Mouse (Mus musculus): ENCODE measurements around the gene Rassf7. TPM values are rescaled to one million over a fixed set of nuclear protein-coding genes. Genes with fewer than 3 reads are reported as not detected.

Gene Rassf7
- polyA plus RNA-seq, 1 experiment: 5.5 TPM

DNA sequence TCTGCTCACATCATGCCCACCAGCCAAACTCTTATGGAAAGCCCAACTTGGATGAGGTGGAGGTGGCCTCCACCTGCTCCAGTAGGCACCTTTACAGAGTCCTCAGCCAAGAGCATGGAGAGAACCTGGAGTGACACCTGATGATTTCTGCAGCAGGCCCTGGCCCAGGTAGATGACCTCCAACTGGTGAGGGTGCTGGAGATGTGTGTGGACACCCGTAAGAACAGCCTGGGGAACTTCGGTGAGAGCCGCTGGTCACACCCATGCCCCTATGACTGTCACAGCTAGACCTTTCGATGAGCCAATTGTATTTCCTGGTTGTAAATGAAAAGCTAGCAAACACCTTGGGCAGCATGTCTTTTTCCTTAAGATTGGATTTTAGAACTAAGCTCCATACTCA is 17.5 kb upstream of the Rassf7 start:
- DNase-seq: no peak
- H3K27me3 ChIP-seq (ENCODE audit: control insufficient read depth, insufficient read depth, low read length): no peaks in the 10 kb centered on the region
- TF ChIP-seq CTCF (IDR thresholded peaks at IDR 0.05; ENCODE audit: borderline replicate concordance, insufficient read depth, low read depth, low read length): no peak
- no peak for TF ChIP-seq POLR2A (IDR thresholded peaks at IDR 0.05; ENCODE audit: borderline replicate concordance, insufficient read depth, low read length)
- peaks cover 3% of the 10 kb centered on the region; the same call in 1 of the 2 replicates for H3K4me1 ChIP-seq (ENCODE audit: control insufficient read depth, insufficient read depth, low read length)
- H3K27ac ChIP-seq (ENCODE audit: insufficient read depth, low read length): no peak overlapping the region
- WGBS: 98% methylated on average over 4 of the region's 4 CpGs
- no peak overlapping the region for H3K4me3 ChIP-seq (replicated peaks; ENCODE audit: insufficient read depth, low read depth, low read length)

GRCm38 (mm10) chr7:141204546-141204945 is 11.1 kb upstream of the Rassf7 start:
- Histone ChIP-seq H3K4me3 (replicated peaks; ENCODE audit: insufficient read depth, low read depth, low read length) (no peak overlapping the region), H3K27ac (ENCODE audit: insufficient read depth, low read length) (no peak overlapping the region), H3K27me3 (ENCODE audit: control insufficient read depth, insufficient read depth, low read length) (no peaks in the 10 kb centered on the region), H3K4me1 (ENCODE audit: control insufficient read depth, insufficient read depth, low read length) (no peaks in the 10 kb centered on the region)
- TF ChIP-seq POLR2A (IDR thresholded peaks at IDR 0.05; ENCODE audit: borderline replicate concordance, insufficient read depth, low read length) (no peak), CTCF (IDR thresholded peaks at IDR 0.05; ENCODE audit: borderline replicate concordance, insufficient read depth, low read depth, low read length) (no peak)
- WGBS: 61% methylated on average over 3 of the region's 3 CpGs
- DNase-seq: no peak

DNA sequence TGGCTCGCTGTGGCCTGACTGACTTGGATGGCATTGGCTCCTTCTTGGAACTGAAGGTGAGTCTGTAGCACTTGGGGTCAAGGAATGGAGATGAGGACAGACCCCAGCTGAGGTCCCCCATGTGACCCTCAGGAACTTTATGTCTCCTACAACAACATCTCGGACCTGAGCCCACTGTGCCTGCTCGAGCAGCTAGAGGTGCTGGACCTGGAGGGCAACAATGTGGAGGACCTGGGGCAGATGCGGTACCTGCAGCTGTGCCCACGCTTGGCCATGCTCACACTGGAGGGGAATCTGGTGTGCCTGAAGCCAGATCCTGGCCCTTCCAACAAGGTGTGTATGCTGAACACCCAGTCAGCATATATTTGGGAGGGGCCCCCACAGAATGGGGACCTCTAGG is 10.2 kb upstream of the Rassf7 start:
- Histone ChIP-seq H3K27me3 (ENCODE audit: control insufficient read depth, insufficient read depth, low read length) (no peaks in the 10 kb centered on the region), H3K4me1 (ENCODE audit: control insufficient read depth, insufficient read depth, low read length) (no peaks in the 10 kb centered on the region), H3K27ac (ENCODE audit: insufficient read depth, low read length) (no peak overlapping the region), H3K4me3 (replicated peaks; ENCODE audit: insufficient read depth, low read depth, low read length) (no peak overlapping the region)
- DNase-seq: no peak
- TF ChIP-seq CTCF (IDR thresholded peaks at IDR 0.05; ENCODE audit: borderline replicate concordance, insufficient read depth, low read depth, low read length) (no peak), POLR2A (IDR thresholded peaks at IDR 0.05; ENCODE audit: borderline replicate concordance, insufficient read depth, low read length) (no peak)
- WGBS: 89% methylated on average over 5 of the region's 5 CpGs

DNA sequence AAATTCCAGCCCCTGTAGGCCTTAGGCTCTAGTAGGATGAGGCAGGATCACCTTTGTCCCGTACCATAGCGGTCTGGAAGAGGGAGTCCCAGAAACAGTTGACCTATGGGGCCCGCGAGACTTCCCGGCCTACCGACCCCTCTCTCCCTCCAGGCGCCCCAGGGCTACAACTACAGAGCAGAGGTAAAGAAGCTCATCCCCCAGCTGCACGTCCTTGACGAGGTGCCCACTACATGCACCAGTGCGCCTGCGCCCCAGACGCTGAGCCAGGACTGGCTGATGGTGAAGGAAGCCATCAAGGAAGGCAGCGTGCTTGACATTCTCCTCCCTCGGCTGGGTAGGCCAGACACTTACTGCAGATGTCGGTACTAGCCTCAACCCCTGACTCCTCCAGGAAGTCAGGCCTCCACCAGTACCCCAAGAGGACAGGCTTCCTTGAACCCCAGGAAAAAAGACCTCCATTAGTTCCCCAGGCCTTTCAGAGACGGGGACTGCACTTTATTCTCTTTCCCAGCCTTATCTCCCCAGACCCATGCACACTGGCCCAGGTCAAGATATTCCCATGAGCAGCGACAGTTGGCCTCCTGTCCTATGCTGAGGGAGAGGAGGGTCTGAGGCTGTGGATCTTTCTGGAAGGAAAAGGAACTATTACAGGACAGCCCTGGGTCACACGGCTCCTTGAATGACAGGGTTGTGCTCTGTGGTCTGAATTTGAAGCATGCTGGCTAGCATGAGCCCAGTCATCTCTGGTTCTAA is 9.3 kb upstream of the Rassf7 start:
- H3K27ac ChIP-seq (ENCODE audit: insufficient read depth, low read length): no peak overlapping the region
- DNase-seq: no peak
- TF ChIP-seq POLR2A (IDR thresholded peaks at IDR 0.05; ENCODE audit: borderline replicate concordance, insufficient read depth, low read length) (no peak), CTCF (IDR thresholded peaks at IDR 0.05; ENCODE audit: borderline replicate concordance, insufficient read depth, low read depth, low read length) (no peak)
- 94% methylated on average over 18 of the region's 18 CpGs for WGBS
- H3K27me3 ChIP-seq (ENCODE audit: control insufficient read depth, insufficient read depth, low read length): no peaks in the 10 kb centered on the region
- no peaks in the 10 kb centered on the region for H3K4me1 ChIP-seq (ENCODE audit: control insufficient read depth, insufficient read depth, low read length)
- H3K4me3 ChIP-seq (replicated peaks; ENCODE audit: insufficient read depth, low read depth, low read length): no peak overlapping the region

- Histone ChIP-seq H3K27ac (ENCODE audit: insufficient read depth, low read length) (no peak overlapping the region), H3K27me3 (ENCODE audit: control insufficient read depth, insufficient read depth, low read length) (no peaks in the 10 kb centered on the region), H3K4me1 (ENCODE audit: control insufficient read depth, insufficient read depth, low read length) (no peaks in the 10 kb centered on the region), H3K4me3 (replicated peaks; ENCODE audit: insufficient read depth, low read depth, low read length) (no peak overlapping the region)
- TF ChIP-seq CTCF (IDR thresholded peaks at IDR 0.05; ENCODE audit: borderline replicate concordance, insufficient read depth, low read depth, low read length): no peak
- TF ChIP-seq POLR2A (IDR thresholded peaks at IDR 0.05; ENCODE audit: borderline replicate concordance, insufficient read depth, low read length): no peak
- 66% methylated on average over 3 of the region's 3 CpGs for WGBS
- no peak for DNase-seq
These were observed 6.1 kb upstream of the Rassf7 start for GRCm38 (mm10) chr7:141209526-141209925.

- Histone ChIP-seq H3K27me3 (ENCODE audit: control insufficient read depth, insufficient read depth, low read length) (no peaks in the 10 kb centered on the region), H3K4me3 (replicated peaks; ENCODE audit: insufficient read depth, low read depth, low read length) (no peak overlapping the region), H3K27ac (ENCODE audit: insufficient read depth, low read length) (no peak overlapping the region), H3K4me1 (ENCODE audit: control insufficient read depth, insufficient read depth, low read length) (no peaks in the 10 kb centered on the region)
- no peak for DNase-seq
- WGBS: 85% methylated on average over 12 of the region's 12 CpGs
- TF ChIP-seq CTCF (IDR thresholded peaks at IDR 0.05; ENCODE audit: borderline replicate concordance, insufficient read depth, low read depth, low read length) (no peak), POLR2A (IDR thresholded peaks at IDR 0.05; ENCODE audit: borderline replicate concordance, insufficient read depth, low read length) (no peak)
These were observed 5.5 kb upstream of the Rassf7 start for GRCm38 (mm10) chr7:141210137-141210536.

GRCm38 (mm10) chr7:141210606-141211131 is 5.0 kb upstream of the Rassf7 start:
- TF ChIP-seq POLR2A (IDR thresholded peaks at IDR 0.05; ENCODE audit: borderline replicate concordance, insufficient read depth, low read length): no peak
- TF ChIP-seq CTCF (IDR thresholded peaks at IDR 0.05; ENCODE audit: borderline replicate concordance, insufficient read depth, low read depth, low read length): no peak
- Histone ChIP-seq H3K27ac (ENCODE audit: insufficient read depth, low read length) (no peak overlapping the region), H3K4me1 (ENCODE audit: control insufficient read depth, insufficient read depth, low read length) (no peaks in the 10 kb centered on the region), H3K4me3 (replicated peaks; ENCODE audit: insufficient read depth, low read depth, low read length) (no peak overlapping the region), H3K27me3 (ENCODE audit: control insufficient read depth, insufficient read depth, low read length) (no peaks in the 10 kb centered on the region)
- 87% methylated on average over 14 of the region's 14 CpGs for WGBS
- DNase-seq: no peak

DNA sequence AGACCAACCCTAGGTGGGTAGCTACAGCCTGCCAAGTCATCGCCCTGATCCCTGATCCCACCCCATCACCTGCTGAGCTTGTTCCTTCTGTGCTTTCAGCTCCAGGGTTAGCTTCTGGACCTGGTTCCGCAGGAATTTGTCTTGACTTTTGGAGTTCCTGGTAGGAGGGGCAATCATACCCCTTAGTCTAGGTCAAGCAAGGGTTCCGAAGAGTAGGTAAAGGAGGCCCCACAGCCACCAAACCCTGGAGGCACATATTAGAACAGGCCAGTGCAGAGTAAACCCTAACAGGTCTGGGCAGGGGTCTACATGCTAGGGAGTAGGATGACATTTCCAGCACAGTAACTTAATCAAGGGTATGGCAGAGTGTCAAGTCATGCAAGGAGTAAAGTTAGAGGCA is 2.5 kb upstream of the Rassf7 start:
- H3K27ac ChIP-seq (ENCODE audit: insufficient read depth, low read length): no peak overlapping the region
- H3K4me3 ChIP-seq (replicated peaks; ENCODE audit: insufficient read depth, low read depth, low read length): no peak overlapping the region
- no peak for DNase-seq
- 82% methylated on average over 3 of the region's 3 CpGs for WGBS
- TF ChIP-seq POLR2A (IDR thresholded peaks at IDR 0.05; ENCODE audit: borderline replicate concordance, insufficient read depth, low read length): no peak
- TF ChIP-seq CTCF (IDR thresholded peaks at IDR 0.05; ENCODE audit: borderline replicate concordance, insufficient read depth, low read depth, low read length): no peak
- no peaks in the 10 kb centered on the region for H3K27me3 ChIP-seq (ENCODE audit: control insufficient read depth, insufficient read depth, low read length)
- no peaks in the 10 kb centered on the region for H3K4me1 ChIP-seq (ENCODE audit: control insufficient read depth, insufficient read depth, low read length)

Data from cerebellum, adult 2 months (tissue).